Mouse (Mus musculus): ENCODE data around the gene Pgbd5.

The Pgbd5 gene

DNA sequence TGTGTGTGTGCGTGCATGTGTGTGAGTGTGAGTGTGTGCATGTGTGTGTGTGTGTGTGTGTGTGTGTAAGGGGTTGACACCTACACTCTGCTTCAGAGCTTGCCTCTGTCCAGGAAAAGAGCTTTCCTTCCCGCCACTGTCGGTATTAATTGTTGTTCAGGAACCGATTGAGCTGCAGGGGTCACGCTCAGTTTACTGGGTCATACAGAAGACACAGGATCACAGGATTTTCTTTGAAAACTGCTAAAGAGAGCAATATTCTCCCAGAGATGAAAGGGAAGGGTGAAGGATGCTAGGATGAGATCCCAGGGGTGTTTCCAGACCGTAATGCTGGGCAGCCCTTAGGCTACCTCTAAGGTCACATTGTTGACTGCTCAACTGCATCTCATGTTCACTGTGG, at the start of gene Pgbd5:
Gene Pgbd5, minus strand, starts transcription at position 101 of the 400 bp plus-strand sequence.
- DNase-seq (ENCODE audit: low read depth, low spot score), result no peak

DNA sequence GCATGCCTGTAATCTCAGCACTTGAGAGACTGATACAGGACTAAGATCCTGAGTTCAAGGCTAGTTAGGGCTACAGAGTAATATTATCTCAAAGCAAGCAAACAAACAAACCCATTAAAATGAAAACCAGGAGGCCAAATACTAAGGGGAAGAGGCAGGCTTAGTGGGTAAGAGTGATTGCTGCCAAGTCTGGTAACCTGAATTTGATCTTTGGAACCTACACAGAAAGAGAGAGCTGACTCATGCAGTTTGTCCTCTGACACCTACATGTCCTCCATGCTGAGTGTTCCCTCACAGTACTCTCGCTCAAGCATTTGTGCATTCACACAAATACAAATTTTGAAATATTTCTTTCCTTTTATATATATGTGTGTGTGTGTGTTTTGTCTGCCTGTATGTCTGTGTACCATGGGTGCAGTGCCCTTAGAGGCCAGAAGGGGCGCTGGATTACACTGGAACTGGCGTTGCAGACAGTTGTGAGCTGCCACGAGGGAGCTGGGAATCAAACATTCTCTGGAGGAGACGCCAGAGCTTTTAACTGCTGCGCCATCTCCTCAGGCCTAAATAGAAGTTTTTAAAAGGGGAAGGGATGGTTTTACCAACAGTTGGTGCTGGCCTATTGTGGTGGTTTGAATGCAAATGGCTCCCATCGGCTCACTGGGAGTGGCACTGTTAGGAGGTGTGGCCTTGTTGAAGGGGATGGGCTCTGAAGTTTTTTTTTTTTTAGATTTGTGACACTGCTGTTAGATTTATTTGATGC, 44.1 kb upstream of the Pgbd5 start:
- peak; percentile 84 for DNase-seq (ENCODE audit: low read depth, low spot score)

DNA sequence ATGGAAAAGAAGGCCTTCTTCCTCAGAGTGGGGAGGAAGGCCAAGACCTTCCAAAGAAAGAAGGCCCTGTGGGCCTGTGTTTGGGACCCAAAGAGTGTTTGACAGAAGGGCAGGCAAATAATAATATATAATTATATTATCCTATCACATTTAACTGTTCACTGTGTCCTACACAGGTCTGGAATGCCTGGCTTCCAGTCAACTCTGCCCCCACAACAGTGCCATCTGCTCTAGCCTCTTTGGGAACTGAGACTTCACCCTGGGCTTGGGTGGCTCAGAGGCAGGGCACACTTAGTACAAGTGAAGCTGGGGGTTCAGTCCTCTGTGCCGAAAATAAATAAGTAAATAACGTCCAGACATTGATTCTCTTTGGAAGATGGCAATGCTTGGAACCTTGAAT, 43.3 kb upstream of the Pgbd5 start:
- no peak for DNase-seq (ENCODE audit: low read depth, low spot score)

DNA sequence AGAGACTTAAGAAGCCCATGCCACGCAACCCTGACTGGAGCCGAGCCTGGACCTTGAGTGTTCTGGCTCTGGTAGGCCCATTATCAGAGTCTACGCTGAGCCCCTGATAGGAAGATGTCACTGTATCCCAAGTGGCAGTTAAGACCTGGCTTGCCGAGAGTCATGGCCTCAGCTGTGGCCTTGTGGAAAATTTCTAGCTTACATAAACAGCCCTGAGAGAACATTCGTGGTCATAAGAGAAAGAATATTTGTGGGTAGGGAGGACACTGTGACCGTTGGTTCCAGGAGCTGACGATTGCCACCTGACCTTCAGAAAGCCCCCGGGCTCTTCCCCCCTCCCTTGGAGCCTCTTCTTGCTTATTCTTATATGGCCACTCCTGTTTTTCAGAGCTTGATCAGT, 40.9 kb upstream of the Pgbd5 start:
- DNase-seq (ENCODE audit: low read depth, low spot score), result no peak

DNA sequence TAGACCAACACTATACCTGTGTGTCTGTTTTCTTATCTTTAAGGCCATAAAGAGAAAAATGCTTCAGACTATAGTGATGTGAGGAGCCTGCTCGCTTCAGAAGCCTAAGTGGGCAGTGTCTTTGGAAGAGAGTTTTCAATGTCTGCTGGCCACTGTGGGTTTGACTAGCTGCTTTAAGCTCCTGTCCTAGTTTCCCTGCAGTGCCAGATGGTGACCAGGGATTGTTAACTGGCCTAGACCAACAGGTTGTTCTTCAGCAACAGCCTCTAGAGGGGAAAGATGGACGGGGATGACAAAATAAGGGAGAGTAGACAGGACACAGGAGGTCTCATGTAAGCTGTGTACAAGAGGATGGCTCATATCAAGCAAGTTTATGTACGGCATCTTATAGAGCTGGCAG, 39.8 kb upstream of the Pgbd5 start:
- DNase-seq (ENCODE audit: low read depth, low spot score), result no peak

DNA sequence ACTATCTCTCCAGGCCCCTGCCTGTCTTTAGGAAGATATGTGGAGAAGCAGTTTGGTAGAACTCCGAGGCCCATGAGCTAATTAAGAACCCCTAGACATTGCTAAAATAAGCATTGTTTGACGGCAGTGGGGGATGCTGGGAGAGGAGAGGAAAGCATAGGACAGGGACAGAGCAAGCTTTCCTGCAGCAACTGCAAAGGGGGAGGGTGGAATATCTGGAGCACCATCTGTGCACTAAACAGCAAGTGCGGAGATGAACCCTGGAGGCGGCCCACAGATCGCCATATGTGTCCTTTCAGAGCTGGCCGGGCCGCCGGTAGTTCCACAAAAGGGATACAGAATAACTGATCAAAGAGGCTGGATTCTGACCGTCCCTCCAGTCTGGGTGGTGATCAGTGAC, 37.2 kb upstream of the Pgbd5 start:
- DNase-seq (ENCODE audit: low read depth, low spot score), result no peak

DNA sequence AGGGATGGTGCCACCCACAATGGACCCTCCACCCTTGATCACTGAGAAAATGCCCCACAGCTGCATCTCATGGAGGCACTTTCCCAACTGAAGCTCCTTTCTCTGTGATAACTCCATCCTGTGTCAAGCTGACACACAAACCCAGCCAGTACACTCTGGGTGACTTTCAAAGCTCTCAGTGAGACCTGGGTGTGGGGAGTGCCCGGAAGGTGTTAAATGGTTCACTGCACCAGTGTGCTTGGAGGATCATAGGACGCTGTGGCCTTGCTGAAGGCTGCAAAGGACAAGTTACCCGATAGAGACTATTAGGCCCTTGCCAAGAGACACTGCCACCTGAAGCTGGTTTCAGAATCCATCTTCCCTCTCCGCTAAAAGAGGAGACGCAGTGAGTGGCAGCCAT, 36.2 kb upstream of the Pgbd5 start:
- no peak for DNase-seq (ENCODE audit: low read depth, low spot score)

DNA sequence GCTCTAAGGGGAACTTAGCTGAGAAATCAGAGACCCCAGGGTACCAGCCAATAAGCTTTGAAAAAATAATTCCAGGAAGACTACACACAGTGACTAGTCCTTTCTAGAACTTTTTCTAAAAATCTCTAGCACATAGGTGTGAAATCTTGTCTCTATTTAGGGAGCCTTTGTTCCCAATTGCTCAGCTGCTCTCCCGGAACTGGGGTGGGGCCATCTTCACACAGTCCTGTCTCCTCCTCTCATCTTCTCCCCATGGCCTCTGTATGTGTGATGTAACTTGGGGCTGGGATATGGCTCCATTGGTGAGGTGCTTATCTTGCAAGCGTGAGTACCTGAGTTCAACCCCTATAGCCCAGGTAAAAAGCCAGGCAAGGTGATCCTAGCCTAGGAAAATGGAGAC, 25.2 kb upstream of the Pgbd5 start:
- DNase-seq (ENCODE audit: low read depth, low spot score), result no peak

DNA sequence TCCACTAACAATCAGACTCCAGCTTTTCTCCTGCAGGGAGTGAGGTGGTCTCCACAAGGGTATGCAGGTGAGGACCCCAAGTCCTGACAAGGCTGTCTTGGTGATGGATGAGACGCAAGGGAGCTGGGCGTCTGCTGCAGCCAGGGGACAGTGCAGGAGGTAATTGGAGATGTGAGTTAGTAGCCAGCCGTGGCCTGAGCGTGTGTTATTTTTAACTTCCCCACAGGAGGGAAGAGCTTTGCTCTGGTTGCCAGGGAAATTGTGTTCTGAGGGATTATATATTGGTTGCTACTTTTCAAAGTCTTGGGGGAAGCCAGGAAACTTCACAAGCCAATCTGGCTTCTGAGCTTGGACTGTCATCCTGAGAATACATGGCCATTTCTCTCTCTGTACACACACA, 23.7 kb upstream of the Pgbd5 start:
- DNase-seq (ENCODE audit: low read depth, low spot score), result no peak

DNA sequence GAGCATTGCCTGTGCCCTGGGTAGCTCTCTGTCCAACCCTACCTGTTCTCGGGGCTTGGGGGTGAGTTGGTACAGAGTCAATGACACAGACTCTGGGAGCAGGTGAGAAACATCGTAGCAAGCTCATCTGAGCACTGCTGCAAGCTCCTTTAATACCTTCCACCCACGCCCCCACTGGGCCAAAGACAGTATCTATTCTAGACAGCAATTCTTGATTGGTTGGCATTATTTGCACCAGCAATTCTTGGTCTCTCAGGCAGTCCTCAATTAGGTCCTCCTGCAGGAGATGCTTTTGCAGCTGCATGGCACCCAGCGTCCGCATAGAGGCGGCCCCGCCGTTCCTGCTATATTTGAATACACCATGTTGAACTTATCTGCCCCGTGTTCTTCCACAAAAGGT, 22.7 kb upstream of the Pgbd5 start:
- DNase-seq (ENCODE audit: low read depth, low spot score), result no peak

DNA sequence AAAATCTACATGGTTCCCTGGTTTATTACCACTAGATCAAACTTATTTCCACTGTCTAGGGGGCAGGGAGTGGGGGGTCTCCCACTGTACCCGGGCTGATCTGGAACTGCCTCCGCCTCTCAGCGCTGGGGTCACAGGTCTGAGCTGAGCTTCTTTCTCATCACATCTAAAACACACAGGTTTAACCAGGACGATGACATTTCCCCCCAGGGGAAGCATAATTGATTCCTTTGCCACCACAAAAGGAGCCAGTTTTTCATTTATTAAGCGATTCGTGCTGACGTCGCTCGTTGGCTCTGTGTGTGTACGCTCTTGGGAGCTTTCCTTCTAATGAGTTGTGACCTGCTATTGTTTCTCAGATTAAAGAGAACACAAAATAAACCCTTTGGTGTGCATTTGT, 21.6 kb upstream of the Pgbd5 start:
- DNase-seq (ENCODE audit: low read depth, low spot score), result no peak

DNA sequence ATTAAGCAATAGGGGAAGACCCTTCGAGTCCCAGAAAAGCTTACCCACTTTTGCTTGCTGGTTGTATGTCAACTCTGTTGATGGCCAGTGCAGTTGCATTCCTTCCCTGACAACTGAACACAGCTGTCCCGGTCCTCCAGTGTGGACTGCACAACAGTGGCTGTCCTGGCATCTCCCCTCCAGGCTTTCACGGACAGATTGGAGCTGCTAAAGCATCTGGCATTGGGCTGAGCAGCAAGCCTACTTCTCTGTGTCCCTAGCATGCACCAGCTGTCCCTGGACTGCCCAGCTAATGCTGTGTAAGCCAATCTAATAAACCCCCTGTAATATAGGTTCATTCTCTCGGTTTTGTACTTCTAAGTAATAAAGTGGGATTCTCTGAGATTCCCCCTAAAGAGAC, 21.2 kb upstream of the Pgbd5 start:
- no peak for DNase-seq (ENCODE audit: low read depth, low spot score)

DNA sequence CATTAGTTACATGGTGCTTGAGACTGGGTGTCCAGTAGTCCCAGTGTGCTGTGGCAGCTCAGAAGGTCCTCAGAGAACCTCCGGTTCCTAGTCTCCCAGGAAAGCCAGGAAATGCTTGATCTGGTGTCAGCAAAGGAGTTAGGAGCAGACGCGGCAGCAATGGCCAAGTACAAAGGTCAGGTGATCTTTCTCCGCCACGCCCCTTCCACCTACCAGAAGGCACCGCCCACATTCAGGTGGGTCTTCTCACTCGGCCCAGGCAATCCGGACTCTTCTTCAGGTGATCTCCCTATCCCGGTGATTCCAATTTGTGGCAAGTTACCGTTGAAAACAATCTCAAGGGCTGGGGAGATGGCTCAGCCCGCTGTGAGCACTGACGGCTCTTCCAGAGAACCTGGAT, 20.2 kb upstream of the Pgbd5 start:
- no peak for DNase-seq (ENCODE audit: low read depth, low spot score)

DNA sequence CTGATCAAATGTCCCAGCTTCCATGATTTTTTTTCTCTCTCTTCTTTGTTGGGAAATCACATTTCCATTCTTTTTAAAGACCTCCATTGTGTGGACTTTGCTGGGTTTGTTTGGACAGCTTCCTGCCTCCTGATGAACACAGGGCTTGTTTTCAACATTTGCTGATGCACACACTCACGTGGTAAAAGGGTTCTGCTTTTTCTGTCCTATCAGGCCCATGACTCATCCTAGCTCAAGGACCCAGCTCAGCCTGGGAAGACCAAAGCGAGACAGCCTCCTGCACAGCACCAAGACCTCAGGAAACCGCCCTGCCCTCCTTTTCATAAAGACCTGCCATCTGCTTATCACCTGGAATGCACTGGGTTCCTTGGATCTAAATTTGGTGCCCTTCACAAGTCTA, 15.9 kb upstream of the Pgbd5 start:
- DNase-seq (ENCODE audit: low read depth, low spot score), result no peak

DNA sequence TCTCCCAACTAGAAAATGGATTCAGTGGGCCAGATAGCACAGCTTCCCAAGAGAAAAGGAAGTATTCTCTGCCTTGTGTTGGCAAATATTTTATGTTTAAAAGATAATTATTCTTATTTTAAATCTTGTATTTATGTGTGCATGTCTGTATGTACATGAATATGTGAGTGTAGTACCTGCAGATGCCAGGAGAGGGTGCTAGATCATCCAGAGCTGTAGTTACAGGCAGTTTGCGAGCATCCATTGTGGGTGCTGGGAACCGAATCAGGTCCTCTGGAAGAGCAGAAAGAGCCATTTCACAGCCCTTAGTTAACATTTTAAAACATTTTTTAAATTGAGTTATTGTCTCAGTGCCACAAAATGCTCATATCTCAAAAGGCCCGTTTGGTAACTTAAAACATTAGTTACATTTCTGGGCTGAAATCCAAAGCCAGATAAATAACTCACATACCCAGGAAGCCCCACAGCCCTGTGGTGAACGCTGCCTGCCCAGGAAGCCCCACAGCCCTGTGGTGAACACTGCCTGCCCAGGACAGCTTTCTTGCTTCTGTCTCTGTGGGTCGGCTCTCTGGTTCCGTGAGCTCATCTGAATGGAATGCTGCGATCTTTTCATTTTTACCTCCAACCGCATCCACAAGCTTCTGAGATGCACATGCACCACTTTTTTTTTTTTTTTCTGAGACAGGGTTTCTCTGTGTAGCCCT, 10.9 kb upstream of the Pgbd5 start:
- peak; percentile 70 for DNase-seq (ENCODE audit: low read depth, low spot score)

DNA sequence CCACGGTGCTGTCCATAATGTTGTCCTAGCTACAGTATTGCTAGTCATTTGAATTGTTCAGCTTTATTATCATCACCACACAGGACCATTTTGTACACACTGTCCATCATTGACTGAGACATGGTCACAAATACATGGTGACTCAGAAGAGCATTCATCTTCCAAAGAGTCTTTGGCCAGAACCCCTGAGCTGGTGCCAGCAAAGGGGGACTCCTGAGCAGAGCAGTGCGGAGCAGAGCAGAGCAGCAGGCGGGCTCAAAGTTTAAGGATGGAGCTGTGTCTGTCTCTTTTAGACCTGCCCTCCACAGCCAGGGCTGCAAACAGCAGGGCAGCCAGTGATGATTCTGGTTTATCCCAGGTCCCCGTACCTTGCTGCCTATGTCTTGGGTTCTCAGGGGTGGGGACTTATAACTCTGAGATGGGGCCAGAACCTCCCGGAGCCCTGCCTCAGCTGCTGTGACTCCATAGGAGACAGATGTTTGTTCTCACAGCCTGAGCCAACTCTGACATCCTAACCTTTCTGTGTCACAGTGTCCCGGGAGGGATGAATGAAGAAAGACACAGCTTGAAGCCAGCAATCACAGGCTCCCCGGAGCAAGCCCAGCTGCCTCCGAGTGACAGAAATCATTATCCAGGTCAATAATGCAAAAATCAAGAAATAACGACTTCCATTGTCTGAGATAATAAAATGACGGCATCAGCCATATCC, 9.7 kb upstream of the Pgbd5 start:
- no peak for DNase-seq (ENCODE audit: low read depth, low spot score)

DNA sequence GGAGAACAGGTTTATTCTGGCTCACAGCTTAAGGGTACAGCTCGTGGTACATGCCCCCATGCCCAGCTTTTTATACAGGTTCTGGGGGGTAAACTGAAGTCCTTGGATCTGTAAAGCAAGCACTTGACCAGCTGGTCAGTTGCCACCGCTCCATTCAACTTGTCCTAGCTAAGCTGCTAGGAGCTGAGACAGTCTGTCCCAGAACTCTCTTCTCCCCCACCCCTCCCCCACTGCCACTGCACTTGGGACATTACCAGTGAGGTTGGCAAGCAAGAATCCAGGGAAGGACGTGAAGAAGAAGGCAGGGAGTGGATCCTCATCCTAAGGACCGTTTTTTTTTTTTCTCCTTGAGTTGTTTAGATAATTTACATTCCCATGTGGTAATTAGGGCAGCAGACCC, 2.7 kb downstream of the Pgbd5 start:
- DNase-seq (ENCODE audit: low read depth, low spot score), result no peak

DNA sequence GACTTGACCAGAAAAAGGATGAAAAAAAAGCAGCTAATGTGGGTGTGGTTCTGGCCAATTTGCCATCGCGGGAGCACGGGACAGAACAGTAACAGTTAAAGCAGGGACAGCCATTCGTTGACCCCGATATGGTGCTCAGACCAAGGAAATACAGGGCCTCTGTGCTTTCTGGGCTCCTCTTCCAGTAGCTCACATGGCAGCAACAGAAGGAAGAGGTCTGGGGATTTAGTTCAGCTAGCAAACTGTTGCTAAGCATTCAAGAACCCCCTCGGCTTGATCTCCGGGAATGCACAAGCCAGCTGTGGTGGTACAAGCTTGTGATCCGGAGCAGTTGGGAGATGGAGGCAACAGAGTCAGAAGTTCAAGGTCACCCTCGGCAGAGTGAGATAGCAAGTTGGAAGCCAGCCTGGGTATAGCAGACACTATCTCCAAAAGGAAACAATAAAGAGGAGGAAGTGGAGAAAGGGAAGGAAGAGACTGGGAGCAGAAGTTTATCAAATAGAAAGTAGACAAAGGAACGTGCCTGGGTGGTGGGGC, 3.7 kb downstream of the Pgbd5 start:
- DNase-seq (ENCODE audit: low read depth, low spot score), result peak; percentile 70

DNA sequence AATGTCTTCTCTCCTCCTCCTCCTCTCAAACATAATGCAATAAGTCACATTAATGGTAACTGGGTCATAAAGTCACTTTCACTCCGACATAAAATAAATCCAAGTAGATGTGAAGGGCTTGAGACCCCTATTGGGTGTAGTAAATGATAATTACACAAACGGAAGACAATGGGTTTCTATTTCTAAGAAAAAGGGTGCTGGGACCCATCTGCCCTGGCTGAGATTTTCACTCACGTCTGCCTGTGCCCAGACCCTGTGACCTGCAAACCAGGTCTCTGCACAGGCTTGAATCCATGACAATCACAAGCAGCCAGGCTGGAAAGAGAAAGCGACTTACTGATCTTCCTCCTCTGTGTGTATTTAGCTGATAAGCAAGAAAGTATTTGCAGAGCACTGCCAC, 4.3 kb downstream of the Pgbd5 start:
- no peak for DNase-seq (ENCODE audit: low read depth, low spot score)

DNA sequence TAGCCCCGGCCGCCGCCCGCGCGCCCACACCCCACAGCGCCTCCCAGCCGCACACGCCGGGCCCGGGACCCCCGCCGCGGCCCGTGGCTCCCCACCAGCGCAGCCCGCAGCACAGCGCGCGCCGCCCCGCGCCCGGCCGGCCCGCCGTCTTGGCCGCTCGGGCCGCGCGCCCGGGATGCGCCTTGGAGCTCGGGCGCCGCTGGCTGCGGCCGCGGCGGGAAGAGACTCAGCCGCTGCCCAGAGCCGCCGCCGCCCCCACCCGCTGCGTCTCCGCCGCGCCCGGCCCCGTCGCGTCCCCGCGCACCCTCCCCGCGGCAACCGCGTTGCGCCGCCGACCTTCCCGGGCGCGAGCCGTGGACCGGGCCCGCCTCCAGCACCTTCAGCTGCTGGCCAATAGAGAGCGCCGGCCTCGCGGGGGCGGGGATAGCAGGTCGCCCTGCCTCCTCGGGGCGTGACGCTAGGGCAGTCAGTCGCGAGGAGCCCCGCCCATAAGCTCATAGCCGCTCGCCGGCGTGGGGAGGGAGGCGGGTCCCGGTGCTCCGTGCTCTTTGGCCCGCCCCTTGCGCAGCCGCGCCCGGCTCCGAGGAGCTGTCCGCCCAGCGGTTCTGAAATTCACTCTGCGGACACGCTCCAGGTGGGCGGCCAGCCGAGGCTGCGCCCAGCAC, 5.2 kb downstream of the Pgbd5 start:
- DNase-seq (ENCODE audit: low read depth, low spot score), result peak; percentile 94

DNA sequence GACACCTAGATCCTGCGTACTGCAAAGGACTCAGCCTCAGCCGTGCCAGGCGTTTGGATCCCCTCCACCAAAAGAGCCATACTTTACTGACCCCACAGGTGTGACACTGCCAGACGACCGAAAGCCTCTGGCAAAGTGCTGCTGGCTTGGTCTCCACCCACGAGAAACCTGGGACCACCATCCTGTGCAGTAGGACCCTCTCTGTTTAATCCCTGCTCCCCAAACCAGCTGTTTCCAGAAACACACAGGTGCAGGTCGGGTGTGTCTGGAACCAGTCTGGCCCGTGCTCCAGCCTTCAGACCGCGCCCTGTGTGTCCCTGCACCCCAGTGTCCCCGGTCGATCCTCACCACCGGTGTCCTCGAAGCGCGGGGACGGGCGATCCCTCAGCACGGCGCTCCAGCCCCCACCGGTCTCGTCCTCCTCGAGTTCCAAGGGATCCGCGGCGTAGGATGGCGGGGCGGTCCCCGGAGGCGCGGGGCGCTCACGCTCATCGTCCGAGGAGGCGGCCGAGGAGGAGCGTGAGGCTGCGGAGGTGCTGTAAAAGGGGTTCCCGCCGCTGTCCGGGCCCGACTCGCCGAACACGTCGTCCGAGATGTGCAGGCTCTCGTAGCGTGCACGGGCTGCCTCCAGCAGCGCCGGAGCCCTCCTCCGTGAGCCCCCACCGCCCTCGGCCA, 5.9 kb downstream of the Pgbd5 start:
- peak; percentile 49 for DNase-seq (ENCODE audit: low read depth, low spot score)
